Mouse (Mus musculus) megakaryocyte-erythroid progenitor cell, adult 5-6 weeks (primary cell): ENCODE data around the gene Olfr1431. TPM values are rescaled to one million over a fixed set of nuclear protein-coding genes. Genes with fewer than 3 reads are reported as not detected.
"Not testable (repeated sequence)": the region's sequence is repeated elsewhere in the genome, so short reads cannot be mapped to it uniquely, and the experiment has no call there.

Source experiments
- ATAC-seq: replicated peaks from 2 replicates; pipeline ENCODE4 v1.8.0; 2016; ENCODE audit warnings: mild to moderate bottlenecking, inconsistent platforms; ENCODE audit not compliant: severe bottlenecking, poor library complexity, low FRiP score, low TSS enrichment
- total RNA-seq, 2 experiments: library from RNA; stranded (forward) in 1 of 2; stranded (reverse) in 1 of 2; fragments of 200-1000, 215-1000 nt in 1 of 2; fragments of >200 nt in 1 of 2; fragmentation: Nextera tagmentation in 1 of 2; gene quantifications; 2 replicates each; pipeline ENCODE4 v1.2.3; 2014 to 2017

Olfr1431 gene
- not detected in 2 replicates for total RNA-seq (2014; fragmentation: Nextera tagmentation)
- total RNA-seq (2017), result not detected in 2 replicates

- ATAC-seq, result no peak
Observed at GRCm38 (mm10) chr19:12200334-12200733, at the start of gene Olfr1431. Gene Olfr1431, plus strand, starts transcription at chr19:12200634.

GRCm38 (mm10) chr19:12170062-12170599 is 30.3 kb upstream of the Olfr1431 start, which contains the start of gene Olfr1555-ps1:
Gene Olfr1555-ps1, minus strand, starts transcription at chr19:12170112.
- ATAC-seq, result not testable (repeated sequence)

- ATAC-seq, result not testable (repeated sequence)
Observed at GRCm38 (mm10) chr19:12175431-12175830, 25.0 kb upstream of the Olfr1431 start.

DNA sequence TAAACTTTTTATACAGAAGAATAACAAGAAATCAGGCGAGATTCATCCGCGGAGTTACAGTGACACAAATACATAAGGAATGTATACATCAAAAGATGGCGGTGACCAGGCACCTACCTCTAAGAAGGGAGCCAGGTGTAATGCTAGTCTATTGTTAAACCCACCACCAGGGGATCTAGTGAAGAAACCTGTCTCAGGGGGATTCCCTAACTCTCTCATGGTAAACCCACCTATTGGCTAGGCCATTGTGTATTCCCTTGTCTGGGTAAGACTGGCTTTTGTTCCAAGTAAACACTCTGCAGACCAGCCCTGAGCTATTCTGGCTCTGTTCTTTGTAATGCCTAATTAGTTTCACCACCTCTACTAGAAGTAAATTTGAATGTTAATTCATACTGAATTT is 1.4 kb upstream of the Olfr1431 start:
- not testable (repeated sequence) for ATAC-seq

GRCm38 (mm10) chr19:12232496-12232895 is 32.1 kb downstream of the Olfr1431 start, which contains the start of gene Olfr1432:
Gene Olfr1432, minus strand, starts transcription at chr19:12232596.
- not testable (repeated sequence) for ATAC-seq

GRCm38 (mm10) chr19:12241559-12241958 is 41.1 kb downstream of the Olfr1431 start, which contains the start of gene Olfr262:
Gene Olfr262, minus strand, starts transcription at chr19:12241659.
- ATAC-seq, result no peak

- no peak for ATAC-seq
Observed at GRCm38 (mm10) chr19:12260732-12261131, 60.3 kb downstream of the Olfr1431 start, which contains the start of gene Olfr235. Gene Olfr235, plus strand, starts transcription at chr19:12261032.

Other genes with a start within 250 kb of the Olfr1431 start
- gene Osbp, start 234.7 kb upstream of the Olfr1431 start, total RNA-seq (2014; fragmentation: Nextera tagmentation), result 39.5 and 39.9 TPM in 2 replicates
- 28.8 and 29.0 TPM in 2 replicates for gene Osbp, start 234.7 kb upstream of the Olfr1431 start, total RNA-seq (2017)
- gene Olfr1423, start 159.3 kb upstream of the Olfr1431 start, total RNA-seq (2014; fragmentation: Nextera tagmentation), result not detected in 2 replicates
- gene Olfr1423, start 159.3 kb upstream of the Olfr1431 start, total RNA-seq (2017), result not detected in 2 replicates
- not detected in 2 replicates for gene Olfr1424, start 138.0 kb upstream of the Olfr1431 start, total RNA-seq (2014; fragmentation: Nextera tagmentation)
- gene Olfr1424, start 138.0 kb upstream of the Olfr1431 start, total RNA-seq (2017), result not detected in 2 replicates
- gene Olfr1425, start 122.9 kb upstream of the Olfr1431 start, total RNA-seq (2014; fragmentation: Nextera tagmentation), result not detected in 2 replicates
- not detected in 2 replicates for gene Olfr1425, start 122.9 kb upstream of the Olfr1431 start, total RNA-seq (2017)
- gene Olfr1426, start 108.6 kb upstream of the Olfr1431 start, total RNA-seq (2014; fragmentation: Nextera tagmentation), result not detected in 2 replicates
- not detected in 2 replicates for gene Olfr1426, start 108.6 kb upstream of the Olfr1431 start, total RNA-seq (2017)
- not detected in 2 replicates for gene Olfr1427, start 97.3 kb upstream of the Olfr1431 start, total RNA-seq (2014; fragmentation: Nextera tagmentation)
- not detected in 2 replicates for gene Olfr1427, start 97.3 kb upstream of the Olfr1431 start, total RNA-seq (2017)
- gene Olfr1428, start 84.7 kb upstream of the Olfr1431 start, total RNA-seq (2014; fragmentation: Nextera tagmentation), result not detected in 2 replicates
- gene Olfr1428, start 84.7 kb upstream of the Olfr1431 start, total RNA-seq (2017), result not detected in 2 replicates
- not detected in 2 replicates for gene Olfr76, start 77.4 kb upstream of the Olfr1431 start, total RNA-seq (2014; fragmentation: Nextera tagmentation)
- gene Olfr76, start 77.4 kb upstream of the Olfr1431 start, total RNA-seq (2017), result not detected in 2 replicates
- gene Olfr1555-ps1, start 30.5 kb upstream of the Olfr1431 start, total RNA-seq (2014; fragmentation: Nextera tagmentation), result not detected in 2 replicates
- not detected in 2 replicates for gene Olfr1555-ps1, start 30.5 kb upstream of the Olfr1431 start, total RNA-seq (2017)
- gene Olfr1432, start 32.0 kb downstream of the Olfr1431 start, total RNA-seq (2014; fragmentation: Nextera tagmentation), result not detected in 2 replicates
- not detected in 2 replicates for gene Olfr1432, start 32.0 kb downstream of the Olfr1431 start, total RNA-seq (2017)
- gene Olfr262, start 41.0 kb downstream of the Olfr1431 start, total RNA-seq (2014; fragmentation: Nextera tagmentation), result not detected in 2 replicates
- not detected in 2 replicates for gene Olfr262, start 41.0 kb downstream of the Olfr1431 start, total RNA-seq (2017)
- gene Olfr235, start 60.4 kb downstream of the Olfr1431 start, total RNA-seq (2014; fragmentation: Nextera tagmentation), result not detected in 2 replicates
- not detected in 2 replicates for gene Olfr235, start 60.4 kb downstream of the Olfr1431 start, total RNA-seq (2017)
- gene Olfr1434, start 79.2 kb downstream of the Olfr1431 start, total RNA-seq (2014; fragmentation: Nextera tagmentation), result not detected in 2 replicates
- gene Olfr1434, start 79.2 kb downstream of the Olfr1431 start, total RNA-seq (2017), result not detected in 2 replicates
- gene Olfr1436, start 98.5 kb downstream of the Olfr1431 start, total RNA-seq (2014; fragmentation: Nextera tagmentation), result not detected in 2 replicates
- not detected in 2 replicates for gene Olfr1436, start 98.5 kb downstream of the Olfr1431 start, total RNA-seq (2017)
- not detected in 2 replicates for gene Olfr1437, start 124.5 kb downstream of the Olfr1431 start, total RNA-seq (2014; fragmentation: Nextera tagmentation)
- not detected in 2 replicates for gene Olfr1437, start 124.5 kb downstream of the Olfr1431 start, total RNA-seq (2017)
- not detected in 2 replicates for gene Olfr1438-ps1, start 135.3 kb downstream of the Olfr1431 start, total RNA-seq (2014; fragmentation: Nextera tagmentation)
- not detected in 2 replicates for gene Olfr1438-ps1, start 135.3 kb downstream of the Olfr1431 start, total RNA-seq (2017)
- not detected in 2 replicates for gene Olfr1440, start 186.6 kb downstream of the Olfr1431 start, total RNA-seq (2014; fragmentation: Nextera tagmentation)
- gene Olfr1440, start 186.6 kb downstream of the Olfr1431 start, total RNA-seq (2017), result not detected in 2 replicates
- not detected in 2 replicates for gene Olfr1441, start 216.8 kb downstream of the Olfr1431 start, total RNA-seq (2014; fragmentation: Nextera tagmentation)
- not detected in 2 replicates for gene Olfr1441, start 216.8 kb downstream of the Olfr1431 start, total RNA-seq (2017)
- not detected in 2 replicates for gene Pfpl, start 227.3 kb downstream of the Olfr1431 start, total RNA-seq (2014; fragmentation: Nextera tagmentation)
- not detected in 2 replicates for gene Pfpl, start 227.3 kb downstream of the Olfr1431 start, total RNA-seq (2017)